Mouse (Mus musculus): Measurements from ENCODE around the gene Ddx27. TPM values are rescaled to one million over a fixed set of nuclear protein-coding genes. Genes with fewer than 3 reads are reported as not detected.

The Ddx27 gene
- polyA plus RNA-seq, 1 experiment from 2014 or later: 29.3 TPM

DNA sequence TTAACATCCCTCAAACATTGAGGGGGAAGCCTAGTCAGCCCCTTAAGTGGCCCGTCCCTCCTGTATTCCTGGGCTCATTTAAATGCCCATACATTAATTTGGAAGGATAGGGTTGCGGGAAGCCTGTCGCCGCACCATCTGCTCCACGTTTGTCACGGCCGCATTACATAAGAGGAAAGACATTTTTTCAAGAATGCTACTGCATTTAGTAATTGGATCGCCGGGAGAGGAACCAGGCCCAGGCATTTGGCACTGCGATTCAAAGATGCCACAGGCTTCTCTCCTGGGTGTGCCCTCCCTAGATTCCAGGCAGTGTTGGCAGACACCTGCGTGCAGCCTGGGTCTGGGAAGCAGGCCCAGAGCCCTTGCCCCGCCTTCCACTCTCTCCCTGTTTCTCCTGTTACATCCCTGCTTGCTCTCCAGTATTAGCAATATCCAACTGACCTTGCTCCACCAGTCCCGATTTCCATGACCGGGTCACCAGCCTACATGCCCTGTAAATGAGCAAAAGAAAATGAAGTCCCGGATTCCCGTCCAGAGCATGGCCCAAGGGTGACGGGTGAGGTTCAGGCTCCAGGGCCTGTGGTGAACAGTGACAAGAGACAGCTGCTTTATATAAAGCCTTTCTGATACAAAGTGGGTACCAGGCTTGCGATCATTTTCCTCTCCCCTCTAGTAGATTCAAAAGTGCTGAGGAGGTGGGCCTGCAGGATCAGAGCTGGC lies 64.7 kb downstream of the Ddx27 start:
- Histone ChIP-seq H3K4me1 (ENCODE audit: control insufficient read depth, insufficient read depth, low read length) (0 out of 2 replicates have a peak, but pooled peaks cover 3% of the 10 kb centered on the region), H3K4me3 (ENCODE audit: low read depth, low read length) (no peak overlapping the region), H3K4me2 (no peak overlapping the region), H3K27ac (ENCODE audit: low read depth, low read length) (no peak overlapping the region), H3K27me3 (ENCODE audit: control insufficient read depth, insufficient read depth, low read length) (no peaks in the 10 kb centered on the region), H3K9ac (ENCODE audit: low read depth, low read length) (no peak overlapping the region), H3K36me3 (ENCODE audit: control insufficient read depth, insufficient read depth, low read length) (no peaks in the 10 kb centered on the region), H3K9me3 (replicated peaks; ENCODE audit: control insufficient read depth, low read length) (no peaks in the 10 kb centered on the region)
- no peak for ATAC-seq (replicated peaks; ENCODE audit: insufficient number of reproducible peaks, low FRiP score, low TSS enrichment)
- WGBS (ENCODE audit: insufficient replicate concordance): 61% methylated on average over 18 of the region's 18 CpGs

DNA sequence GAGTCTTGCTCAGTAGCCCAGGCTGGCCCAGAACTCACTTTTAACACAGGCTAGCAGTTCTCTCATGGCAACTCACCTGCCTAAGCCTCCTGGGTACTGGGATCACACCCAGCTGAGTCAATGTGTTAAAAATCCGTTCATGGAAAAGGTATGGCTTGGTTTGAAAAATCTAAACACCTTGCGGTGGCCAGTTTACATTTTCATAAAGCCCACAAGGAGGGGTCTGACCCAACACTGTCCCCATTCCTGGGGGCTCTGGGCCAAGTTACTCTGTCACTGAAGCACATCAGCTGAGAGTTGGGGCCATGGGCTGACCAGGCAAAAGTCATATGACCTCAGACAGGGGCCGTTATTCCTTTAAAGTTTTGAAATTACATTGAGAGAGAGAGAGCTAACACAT lies 65.4 kb downstream of the Ddx27 start:
- 85% methylated on average over 3 of the region's 3 CpGs for WGBS (ENCODE audit: insufficient replicate concordance)
- Histone ChIP-seq H3K4me2 (no peak overlapping the region), H3K4me1 (ENCODE audit: control insufficient read depth, insufficient read depth, low read length) (0 out of 2 replicates have a peak, but pooled peaks cover 3% of the 10 kb centered on the region), H3K9me3 (replicated peaks; ENCODE audit: control insufficient read depth, low read length) (no peaks in the 10 kb centered on the region), H3K27me3 (ENCODE audit: control insufficient read depth, insufficient read depth, low read length) (no peaks in the 10 kb centered on the region), H3K27ac (ENCODE audit: low read depth, low read length) (no peak overlapping the region), H3K4me3 (ENCODE audit: low read depth, low read length) (no peak overlapping the region), H3K36me3 (ENCODE audit: control insufficient read depth, insufficient read depth, low read length) (no peaks in the 10 kb centered on the region), H3K9ac (ENCODE audit: low read depth, low read length) (no peak overlapping the region)
- ATAC-seq (replicated peaks; ENCODE audit: insufficient number of reproducible peaks, low FRiP score, low TSS enrichment): no peak

DNA sequence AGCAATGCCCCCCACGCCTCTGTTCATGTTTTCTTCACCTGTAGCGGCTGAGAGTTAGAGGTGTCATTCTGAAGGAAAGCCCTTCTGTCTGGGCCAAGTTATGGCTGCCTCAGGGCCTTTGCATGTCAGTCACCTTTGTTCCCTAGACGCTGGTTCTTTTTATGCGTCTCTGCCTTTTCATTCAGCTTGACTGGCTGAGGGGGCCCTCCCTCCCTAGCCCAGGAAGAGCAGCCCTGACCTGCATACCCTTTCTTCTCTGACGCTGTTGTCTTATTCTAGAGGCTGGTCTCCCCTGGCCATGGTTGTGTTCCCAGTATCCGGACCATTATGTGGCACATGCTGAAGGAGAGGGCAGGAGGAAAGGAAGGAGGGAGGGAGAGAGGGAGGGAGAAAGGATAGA lies 66.1 kb downstream of the Ddx27 start:
- Histone ChIP-seq H3K9ac (ENCODE audit: low read depth, low read length) (no peak overlapping the region), H3K36me3 (ENCODE audit: control insufficient read depth, insufficient read depth, low read length) (no peaks in the 10 kb centered on the region), H3K27me3 (ENCODE audit: control insufficient read depth, insufficient read depth, low read length) (no peaks in the 10 kb centered on the region), H3K4me3 (ENCODE audit: low read depth, low read length) (no peak overlapping the region), H3K9me3 (replicated peaks; ENCODE audit: control insufficient read depth, low read length) (no peaks in the 10 kb centered on the region), H3K27ac (ENCODE audit: low read depth, low read length) (no peak overlapping the region), H3K4me2 (no peak overlapping the region), H3K4me1 (ENCODE audit: control insufficient read depth, insufficient read depth, low read length) (0 out of 2 replicates have a peak, but pooled peaks cover 3% of the 10 kb centered on the region)
- WGBS (ENCODE audit: insufficient replicate concordance): 71% methylated on average over 6 of the region's 6 CpGs
- no peak for ATAC-seq (replicated peaks; ENCODE audit: insufficient number of reproducible peaks, low FRiP score, low TSS enrichment)

DNA sequence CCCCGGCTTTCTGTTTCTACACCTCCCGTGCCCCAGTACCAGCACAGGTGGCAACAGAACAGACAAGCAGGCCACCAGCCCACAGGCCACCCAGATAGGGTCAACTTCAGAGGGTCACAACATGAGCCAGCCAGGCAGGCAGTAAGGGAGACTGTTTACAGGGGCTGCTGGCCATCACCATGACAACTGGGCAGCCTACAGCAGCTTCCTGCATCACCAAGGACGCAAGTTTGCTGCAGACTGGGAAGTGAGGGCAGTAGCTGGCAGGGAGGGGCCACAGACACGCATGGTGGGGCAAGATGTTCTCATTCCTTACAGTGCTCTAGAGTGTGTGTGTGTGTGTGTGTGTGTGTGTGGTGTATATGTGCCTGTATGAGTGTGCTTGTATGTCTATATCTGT lies 66.6 kb downstream of the Ddx27 start:
- Histone ChIP-seq H3K27ac (ENCODE audit: low read depth, low read length) (no peak overlapping the region), H3K4me2 (no peak overlapping the region), H3K9me3 (replicated peaks; ENCODE audit: control insufficient read depth, low read length) (no peaks in the 10 kb centered on the region), H3K4me1 (ENCODE audit: control insufficient read depth, insufficient read depth, low read length) (0 out of 2 replicates have a peak, but pooled peaks cover 3% of the 10 kb centered on the region), H3K4me3 (ENCODE audit: low read depth, low read length) (no peak overlapping the region), H3K27me3 (ENCODE audit: control insufficient read depth, insufficient read depth, low read length) (no peaks in the 10 kb centered on the region), H3K36me3 (ENCODE audit: control insufficient read depth, insufficient read depth, low read length) (no peaks in the 10 kb centered on the region), H3K9ac (ENCODE audit: low read depth, low read length) (no peak overlapping the region)
- no peak; the same call in 1 of the 2 replicates for ATAC-seq (replicated peaks; ENCODE audit: insufficient number of reproducible peaks, low FRiP score, low TSS enrichment)
- WGBS (ENCODE audit: insufficient replicate concordance): 25% methylated on average over 4 of the region's 4 CpGs

Other genes starting within 250 kb of the Ddx27 start
- gene Trp53rkb, start 222.7 kb upstream of the Ddx27 start, polyA plus RNA-seq (2014; fragmentation: Nextera tagmentation; extraction: Ambion mirVana): 6.6 and 7.9 TPM in 2 replicates
- 6.3 and 9.7 TPM in 2 replicates for gene Arfgef2, start 209.6 kb upstream of the Ddx27 start, polyA plus RNA-seq (2014; fragmentation: Nextera tagmentation; extraction: Ambion mirVana)
- gene Cse1l, start 109.2 kb upstream of the Ddx27 start, polyA plus RNA-seq (2014; fragmentation: Nextera tagmentation; extraction: Ambion mirVana): 124 and 146 TPM in 2 replicates
- gene Stau1, start 18.9 kb upstream of the Ddx27 start, polyA plus RNA-seq (2014; fragmentation: Nextera tagmentation; extraction: Ambion mirVana): 55.6 and 62.0 TPM in 2 replicates
- gene Znfx1, start 47.8 kb downstream of the Ddx27 start, polyA plus RNA-seq (2014; fragmentation: Nextera tagmentation; extraction: Ambion mirVana): 6.3 and 6.7 TPM in 2 replicates
- 0.10 and 0.16 TPM in 2 replicates for gene Kcnb1, start 175.0 kb downstream of the Ddx27 start, polyA plus RNA-seq (2014; fragmentation: Nextera tagmentation; extraction: Ambion mirVana)
- 19.6 and 21.6 TPM in 2 replicates for gene Ptgis, start 225.4 kb downstream of the Ddx27 start, polyA plus RNA-seq (2014; fragmentation: Nextera tagmentation; extraction: Ambion mirVana)